Mouse (Mus musculus) cortical plate, adult 2 months (tissue): ENCODE results near the gene Pilra. TPM values are rescaled to one million over a fixed set of nuclear protein-coding genes. Genes with fewer than 3 reads are reported as not detected.

ENCODE experiments used
- H3K27ac ChIP-seq: fragments of 200-500 bp; 2 replicates; pipeline ENCODE4 v1.5.1; 2012; ENCODE audit warnings: low read length, control low read depth, inconsistent platforms; ENCODE audit not compliant: insufficient read depth
- H3K4me1 ChIP-seq: fragments of 200-500 bp; 2 replicates; pipeline ENCODE4 v1.6.1; 2011; ENCODE audit warnings: low read length; ENCODE audit not compliant: control insufficient read depth, insufficient read depth
- H3K4me3 ChIP-seq: fragments of 200-500 bp; 2 replicates; pipeline ENCODE4 v1.5.1; 2011; ENCODE audit warnings: mild to moderate bottlenecking, low read length, control low read depth; ENCODE audit not compliant: insufficient read depth
- CTCF ChIP-seq: fragments of 200-500 bp; IDR thresholded peaks from 2 replicates; pipeline ENCODE4 v1.5.1; 2011; ENCODE audit warnings: mild to moderate bottlenecking, control low read depth, low read length; ENCODE audit not compliant: insufficient read depth; ENCODE audit errors: extremely low read depth
- POLR2A ChIP-seq: fragments of 200-500 bp; IDR thresholded peaks from 2 replicates; pipeline ENCODE4 v1.6.1; 2011; ENCODE audit warnings: mild to moderate bottlenecking, low read length, control low read depth; ENCODE audit not compliant: insufficient read depth; ENCODE audit errors: extremely low read depth
- polyA plus RNA-seq: library from polyadenylated mRNA; depleted of rRNA; stranded (reverse); fragments of >200 nt; gene quantifications from 2 replicates; pipeline ENCODE4 v1.2.3, GENCODE M21; 2012; rRNA removed

Gene Pilra
- polyA plus RNA-seq, 1 experiment, result 1.1 TPM

- no peak for TF ChIP-seq CTCF
- peak; percentile 60; the same call in 1 of the 2 replicates for TF ChIP-seq POLR2A
- H3K27ac ChIP-seq, result no peak within 1 kb of the TSS
- peaks cover 1% of the 10 kb centered on the region; the same call in 1 of the 2 replicates for H3K4me1 ChIP-seq
- H3K4me3 ChIP-seq, result peak within 1 kb of the TSS; percentile 84
Observed at GRCm38 (mm10) chr5:137778635-137779034, 57.4 kb downstream of the Pilra start, which contains the start of gene Ppp1r35. TSS of gene Ppp1r35 (plus strand) at chr5:137778849.

GRCm38 (mm10) chr5:137777267-137777845 is 58.7 kb downstream of the Pilra start:
- Histone ChIP-seq H3K4me1 (no peaks in the 10 kb centered on the region; the same call in 1 of the 2 replicates), H3K4me3 (no peak overlapping the region), H3K27ac (no peak overlapping the region)
- no peak for TF ChIP-seq POLR2A
- TF ChIP-seq CTCF, result no peak

- Histone ChIP-seq H3K4me3 (no peak overlapping the region), H3K27ac (no peak overlapping the region), H3K4me1 (no peaks in the 10 kb centered on the region; the same call in 1 of the 2 replicates)
- no peak for TF ChIP-seq CTCF
- TF ChIP-seq POLR2A, result no peak
Observed at GRCm38 (mm10) chr5:137776408-137776918, 59.6 kb downstream of the Pilra start.

- Histone ChIP-seq H3K4me3 (no peak overlapping the region), H3K4me1 (no peaks in the 10 kb centered on the region; the same call in 1 of the 2 replicates), H3K27ac (no peak overlapping the region)
- TF ChIP-seq POLR2A, result no peak
- TF ChIP-seq CTCF, result no peak
Observed at GRCm38 (mm10) chr5:137775587-137776290, 60.3 kb downstream of the Pilra start.

GRCm38 (mm10) chr5:137772755-137773154 is 63.3 kb downstream of the Pilra start:
- H3K27ac ChIP-seq, result no peak overlapping the region
- TF ChIP-seq POLR2A (no peak), CTCF (no peak)
- no peak overlapping the region for H3K4me3 ChIP-seq
- H3K4me1 ChIP-seq, result no peaks in the 10 kb centered on the region; the same call in 1 of the 2 replicates

Other genes with a start within 250 kb of the Pilra start
- 45.1 and 45.3 TPM in 2 replicates for gene Mospd3, start 235.2 kb downstream of the Pilra start, polyA plus RNA-seq
- gene Pcolce, start 222.5 kb downstream of the Pilra start, polyA plus RNA-seq, result 12.6 and 13.6 TPM in 2 replicates
- 0.23 and 0.29 TPM in 2 replicates for gene Fbxo24, start 207.3 kb downstream of the Pilra start, polyA plus RNA-seq
- 11.5 and 15.0 TPM in 2 replicates for gene Lrch4, start 207.2 kb downstream of the Pilra start, polyA plus RNA-seq
- 11.0 and 12.6 TPM in 2 replicates for gene Gm20605, start 207.1 kb downstream of the Pilra start, polyA plus RNA-seq
- 24.6 and 26.0 TPM in 2 replicates for gene Sap25, start 194.9 kb downstream of the Pilra start, polyA plus RNA-seq
- 0.09 and 0.25 TPM in 2 replicates for gene Irs3, start 190.6 kb downstream of the Pilra start, polyA plus RNA-seq
- 35.7 and 36.7 TPM in 2 replicates for gene Agfg2, start 151.6 kb downstream of the Pilra start, polyA plus RNA-seq
- 69.7 and 74.8 TPM in 2 replicates for gene Nyap1, start 94.7 kb downstream of the Pilra start, polyA plus RNA-seq
- gene Tsc22d4, start 90.6 kb downstream of the Pilra start, polyA plus RNA-seq, result 365 and 366 TPM in 2 replicates
- 26.9 and 27.6 TPM in 2 replicates for gene Ppp1r35, start 57.4 kb downstream of the Pilra start, polyA plus RNA-seq
- gene Mepce, start 48.6 kb downstream of the Pilra start, polyA plus RNA-seq, result 37.8 and 38.1 TPM in 2 replicates
- gene Zcwpw1, start 48.5 kb downstream of the Pilra start, polyA plus RNA-seq, result 11.3 and 12.6 TPM in 2 replicates
- 0.08 TPM in 1 of 2 replicates, not detected in the other for gene Pilrb1, start 21.8 kb upstream of the Pilra start, polyA plus RNA-seq
- 0.42 and 0.44 TPM in 2 replicates for gene Pilrb2, start 35.5 kb upstream of the Pilra start, polyA plus RNA-seq
- 1.2 and 1.6 TPM in 2 replicates for gene Cyp3a13, start 85.3 kb upstream of the Pilra start, polyA plus RNA-seq
- gene Gjc3, start 126.8 kb upstream of the Pilra start, polyA plus RNA-seq, result 47.0 and 57.3 TPM in 2 replicates
- gene Azgp1, start 145.2 kb upstream of the Pilra start, polyA plus RNA-seq, result 0.10 TPM in 1 of 2 replicates, not detected in the other
- gene Smok3a, start 185.0 kb upstream of the Pilra start, polyA plus RNA-seq, result not detected in 2 replicates
- gene Smok3b, start 185.1 kb upstream of the Pilra start, polyA plus RNA-seq, result not detected in 2 replicates
- gene Smok3c, start 216.9 kb upstream of the Pilra start, polyA plus RNA-seq, result not detected in 2 replicates
- 14.3 and 14.9 TPM in 2 replicates for gene Zkscan1, start 248.8 kb upstream of the Pilra start, polyA plus RNA-seq